Mouse (Mus musculus): ENCODE results near the gene Arpin. TPM values are rescaled to one million over a fixed set of nuclear protein-coding genes. Genes with fewer than 3 reads are reported as not detected.

Arpin gene
- polyA plus RNA-seq, 1 experiment from 2014 or later: 10.0 TPM

DNA sequence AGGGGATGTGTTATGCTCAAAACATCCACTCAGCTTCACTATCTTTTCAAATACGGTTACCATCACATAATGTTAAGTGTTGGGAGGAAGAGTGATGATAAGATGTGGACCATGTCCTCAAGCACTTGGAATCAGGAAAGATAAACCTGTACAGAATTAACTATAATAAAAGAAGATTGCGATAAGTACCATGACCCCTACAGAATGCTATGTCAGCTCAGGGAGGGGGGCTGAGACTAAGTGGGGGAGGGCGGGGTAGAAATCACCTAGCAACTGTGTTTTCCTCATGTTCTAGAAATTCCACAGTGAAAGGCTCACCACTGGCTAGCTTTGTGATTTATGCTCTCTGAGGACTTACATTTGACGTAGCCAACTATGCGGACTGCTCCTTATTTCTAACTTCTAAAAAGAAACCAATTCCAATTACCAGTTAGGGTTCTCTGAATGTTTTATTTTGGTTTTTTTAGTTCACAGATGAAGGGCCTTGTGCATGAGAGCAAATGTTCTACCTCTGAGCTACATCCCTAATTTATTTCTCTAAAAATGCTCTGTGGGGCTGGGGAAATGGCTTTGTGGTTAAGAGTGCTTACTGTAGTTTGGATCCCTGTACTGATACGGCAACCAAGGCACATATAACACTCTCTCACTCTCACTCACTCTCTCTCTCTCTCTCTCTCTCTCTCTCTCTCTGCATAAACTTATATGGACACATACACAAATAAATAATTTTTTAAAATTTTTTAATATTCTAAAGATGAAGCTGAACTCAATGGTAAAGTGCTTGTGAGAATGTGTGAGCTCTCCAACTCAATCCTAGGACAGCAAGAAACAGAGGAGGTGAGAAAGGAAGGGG lies 42.4 kb downstream of the Arpin start:
- DNase-seq (ENCODE audit: low spot score): no peak

DNA sequence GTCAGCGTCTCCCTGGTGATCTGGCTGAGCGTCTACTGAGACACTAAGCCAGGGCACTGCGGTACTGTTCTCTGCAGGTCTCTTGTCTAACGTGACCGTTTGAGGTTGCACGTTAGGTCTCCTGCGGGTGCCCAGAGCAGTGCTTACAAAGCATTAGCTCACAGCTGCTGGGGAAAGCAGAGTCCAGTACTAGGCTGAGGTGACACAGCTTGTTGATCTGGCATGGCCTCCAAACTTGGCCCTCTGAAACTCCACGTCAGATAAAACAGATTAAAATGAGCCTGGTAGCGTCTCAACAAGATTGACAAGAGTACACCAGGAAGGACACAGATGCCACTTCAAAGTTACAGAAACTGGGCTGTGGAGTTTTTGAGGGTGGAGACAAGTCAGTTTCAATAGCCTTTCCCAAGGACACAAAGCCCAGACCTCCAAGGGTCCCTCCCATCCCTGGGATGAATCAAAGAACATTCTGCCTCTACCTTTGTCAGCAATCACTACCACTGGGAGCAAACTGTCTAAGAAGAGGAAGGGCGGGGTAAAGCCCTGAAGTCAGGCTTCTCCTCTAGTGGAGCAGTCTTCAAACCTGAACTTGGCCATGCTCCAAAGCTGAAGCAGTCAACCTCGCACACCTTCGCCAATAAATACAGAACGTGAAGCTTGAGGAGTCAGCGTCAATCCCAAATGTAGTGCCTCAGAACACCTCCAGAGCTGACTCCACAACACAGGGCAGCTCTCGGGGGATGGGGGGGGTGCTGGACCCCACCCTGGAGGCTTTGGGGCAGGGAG lies 44.5 kb downstream of the Arpin start:
- DNase-seq (ENCODE audit: low spot score): no peak

DNA sequence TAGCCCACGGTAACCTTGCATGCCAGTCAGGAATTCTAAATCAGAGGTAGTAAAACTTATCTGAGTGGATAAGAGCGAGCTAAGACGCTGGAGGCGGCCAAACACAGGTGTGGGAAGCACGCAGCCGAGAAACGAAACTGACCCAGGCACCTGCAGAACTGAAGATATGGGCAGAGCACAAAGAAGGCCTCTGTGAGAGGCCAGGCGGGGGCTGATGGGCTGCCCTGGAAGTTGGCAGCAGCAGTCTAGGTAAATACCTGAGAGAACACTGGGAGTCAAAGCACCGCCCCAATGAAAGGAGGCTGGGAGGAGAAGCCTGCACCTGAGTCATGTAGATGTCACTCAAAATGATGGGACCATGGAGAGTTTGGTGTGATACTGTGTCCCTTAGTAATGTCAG lies 46.6 kb downstream of the Arpin start:
- DNase-seq (ENCODE audit: low spot score): no peak

DNA sequence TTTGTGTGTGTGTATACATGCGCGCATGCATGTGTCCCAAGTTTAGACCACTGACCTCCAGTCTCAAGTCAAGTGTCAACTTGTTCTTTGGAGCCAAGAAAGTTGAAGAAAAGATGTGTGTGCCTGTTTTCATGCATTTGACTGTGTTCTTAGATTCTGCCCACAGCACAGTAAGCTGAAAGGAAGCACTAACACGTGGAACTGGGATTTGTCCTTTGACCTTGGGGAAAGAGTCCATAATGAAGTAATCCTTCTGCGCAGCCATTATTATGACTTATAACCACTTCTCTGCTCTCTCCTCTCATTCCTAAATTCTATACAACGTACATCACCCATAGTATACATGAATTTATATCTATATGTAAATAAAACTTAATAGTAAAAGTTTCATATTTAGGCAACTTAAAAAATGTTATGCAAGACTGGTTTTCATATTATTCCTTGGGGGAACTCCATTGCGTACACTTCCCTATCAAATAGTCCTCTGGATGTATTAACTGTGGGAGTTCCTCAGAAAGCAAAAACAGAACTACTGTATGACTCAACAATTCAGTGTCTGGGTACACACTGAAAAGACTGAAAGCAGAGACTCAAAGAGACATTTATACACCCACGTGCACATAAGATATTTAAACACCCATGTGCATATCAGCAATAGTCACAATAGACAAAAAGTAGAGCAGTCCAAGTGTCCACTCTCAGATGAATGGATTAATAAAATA lies 51.4 kb downstream of the Arpin start:
- no peak for DNase-seq (ENCODE audit: low spot score)

DNA sequence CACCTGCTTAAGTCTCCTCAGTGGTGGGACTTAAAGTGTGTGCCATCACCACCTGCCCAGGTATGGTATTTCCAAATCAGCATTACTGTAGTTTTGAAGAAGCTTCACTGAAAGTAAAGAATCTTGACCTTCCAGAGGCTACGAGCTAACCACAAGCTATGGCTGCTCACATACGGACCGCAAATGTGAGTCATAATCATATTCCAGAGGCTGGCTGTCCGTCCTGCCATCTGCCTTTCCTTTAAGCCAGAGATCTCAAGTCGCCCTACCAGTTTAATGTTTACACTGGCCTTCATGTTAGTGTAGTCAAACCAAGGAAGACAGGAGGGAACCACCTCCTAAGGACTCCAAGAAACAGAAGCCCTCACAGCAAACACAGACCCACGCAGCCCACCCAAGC lies 53.3 kb downstream of the Arpin start:
- DNase-seq (ENCODE audit: low spot score): no peak

DNA sequence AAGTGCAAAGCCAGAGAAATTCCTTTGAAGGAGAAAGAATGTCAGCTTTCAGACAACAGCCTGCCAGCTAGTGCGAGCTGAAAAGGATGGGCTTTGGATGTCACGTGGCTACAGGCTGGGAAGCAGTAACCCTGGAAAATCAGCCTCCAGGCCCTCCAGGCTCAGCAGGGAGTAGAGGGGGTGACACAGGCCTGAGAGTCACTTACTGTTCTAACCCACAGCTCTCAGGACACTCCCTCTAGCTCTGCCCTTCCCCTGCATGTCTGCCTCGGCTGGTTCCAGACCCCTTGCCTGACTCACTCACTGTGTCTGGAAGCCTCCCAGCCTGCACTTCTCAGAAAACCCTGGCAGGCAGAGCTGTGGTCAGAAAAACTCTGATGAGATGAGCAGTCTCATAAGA lies 54.2 kb downstream of the Arpin start:
- DNase-seq (ENCODE audit: low spot score): no peak

DNA sequence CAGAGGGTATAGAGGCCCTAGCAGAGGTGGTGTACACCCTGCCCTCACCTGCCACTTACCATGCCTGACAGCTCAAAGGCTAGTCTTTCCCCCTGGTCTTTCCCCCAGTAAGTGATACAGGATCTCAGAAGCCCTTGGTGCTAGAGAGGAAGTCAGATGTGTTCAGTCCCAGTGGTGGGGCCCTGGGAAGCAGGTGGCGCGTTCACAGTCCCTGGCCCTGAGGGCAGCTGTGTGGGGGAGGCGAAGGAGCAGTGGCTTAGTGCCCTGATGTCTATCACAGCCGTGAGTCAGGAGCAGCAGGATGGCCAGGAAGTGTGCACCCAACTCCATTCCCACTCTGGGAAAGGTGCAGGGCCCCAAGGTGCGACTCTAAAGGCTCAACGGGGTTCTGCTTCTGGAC lies 55.1 kb downstream of the Arpin start:
- DNase-seq (ENCODE audit: low spot score): no peak

DNA sequence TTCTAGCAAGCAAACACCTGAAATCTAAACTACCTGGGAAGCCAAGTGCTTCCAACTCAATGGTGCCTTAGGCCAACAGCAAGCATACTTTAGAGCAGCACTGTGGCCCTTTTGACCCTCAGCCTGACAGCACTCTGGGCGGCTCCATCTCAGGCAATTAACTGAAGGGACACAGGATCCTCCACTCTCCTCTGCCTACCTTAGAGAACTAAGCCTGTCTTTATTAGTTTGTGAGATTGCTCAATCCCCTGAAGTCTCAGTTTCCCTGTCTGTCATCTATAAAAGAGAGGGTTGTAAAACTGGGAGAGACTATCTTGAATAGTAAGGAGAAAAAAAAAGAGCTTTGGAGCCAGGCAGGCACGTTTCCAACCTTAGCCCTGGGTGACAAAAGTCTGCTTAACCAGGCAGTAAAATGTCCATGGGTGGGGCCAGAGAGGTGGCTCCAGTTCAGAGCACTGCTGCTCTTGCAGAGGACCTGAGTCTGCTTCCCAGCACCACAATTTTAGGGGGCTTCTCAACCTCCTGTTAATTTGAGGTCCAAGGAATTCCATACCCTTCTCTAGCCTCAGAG lies 56.6 kb downstream of the Arpin start:
- no peak for DNase-seq (ENCODE audit: low spot score)

Small RNAs within 50 kb of the gene (microRNA-seq; reads per million reads assigned to microRNA genes)
- not detected for gene Gm24541 (ENCODE audit: borderline number of aligned reads)

Other genes starting within 250 kb of the Arpin start
- 2.2 and 2.5 TPM in 2 replicates for gene Kif7, start 219.6 kb downstream of the Arpin start, polyA plus RNA-seq (2015; fragmentation: Nextera tagmentation; extraction: Ambion mirVana)
- 1.1 TPM in 1 of 2 replicates, not detected in the other for gene Plin1, start 202.5 kb downstream of the Arpin start, polyA plus RNA-seq (2015; fragmentation: Nextera tagmentation; extraction: Ambion mirVana)
- gene Pex11a, start 192.2 kb downstream of the Arpin start, polyA plus RNA-seq (2015; fragmentation: Nextera tagmentation; extraction: Ambion mirVana): 5.7 and 6.1 TPM in 2 replicates
- gene Wdr93, start 192.2 kb downstream of the Arpin start, polyA plus RNA-seq (2015; fragmentation: Nextera tagmentation; extraction: Ambion mirVana): 0.13 and 0.31 TPM in 2 replicates
- gene Mesp1, start 141.6 kb downstream of the Arpin start, polyA plus RNA-seq (2015; fragmentation: Nextera tagmentation; extraction: Ambion mirVana): 0.14 TPM in 1 of 2 replicates, not detected in the other
- gene Mesp2, start 124.6 kb downstream of the Arpin start, polyA plus RNA-seq (2015; fragmentation: Nextera tagmentation; extraction: Ambion mirVana): 0.09 and 0.10 TPM in 2 replicates
- gene Anpep, start 74.3 kb downstream of the Arpin start, polyA plus RNA-seq (2015; fragmentation: Nextera tagmentation; extraction: Ambion mirVana): 3.6 and 5.0 TPM in 2 replicates
- gene Ap3s2, start 14.7 kb downstream of the Arpin start, polyA plus RNA-seq (2015; fragmentation: Nextera tagmentation; extraction: Ambion mirVana): 20.7 and 23.7 TPM in 2 replicates
- 6.5 and 7.3 TPM in 2 replicates for gene Zfp710, start 89.5 kb upstream of the Arpin start, polyA plus RNA-seq (2015; fragmentation: Nextera tagmentation; extraction: Ambion mirVana)
- gene Idh2, start 180.0 kb upstream of the Arpin start, polyA plus RNA-seq (2015; fragmentation: Nextera tagmentation; extraction: Ambion mirVana): 322 and 332 TPM in 2 replicates

All from thymus, postnatal 0 days (tissue).